Mouse (Mus musculus) cortical plate, adult 2 months (tissue): ENCODE measurements at regions not wholly inside any gene's neighbourhood (a gene's known extent, or its start where the extent isn't known, plus 50 kb on each side); places are given as distances from the start of the nearest gene placed in this dataset.

Experiments
- H3K27ac ChIP-seq: fragments of 200-500 bp; 2 replicates; pipeline ENCODE4 v1.5.1; 2012; ENCODE audit warnings: low read length, control low read depth, inconsistent platforms; ENCODE audit not compliant: insufficient read depth
- H3K4me1 ChIP-seq: fragments of 200-500 bp; 2 replicates; pipeline ENCODE4 v1.6.1; 2011; ENCODE audit warnings: low read length; ENCODE audit not compliant: control insufficient read depth, insufficient read depth
- H3K4me3 ChIP-seq: fragments of 200-500 bp; 2 replicates; pipeline ENCODE4 v1.5.1; 2011; ENCODE audit warnings: mild to moderate bottlenecking, low read length, control low read depth; ENCODE audit not compliant: insufficient read depth
- CTCF ChIP-seq: fragments of 200-500 bp; IDR thresholded peaks from 2 replicates; pipeline ENCODE4 v1.5.1; 2011; ENCODE audit warnings: mild to moderate bottlenecking, control low read depth, low read length; ENCODE audit not compliant: insufficient read depth; ENCODE audit errors: extremely low read depth
- POLR2A ChIP-seq: fragments of 200-500 bp; IDR thresholded peaks from 2 replicates; pipeline ENCODE4 v1.6.1; 2011; ENCODE audit warnings: mild to moderate bottlenecking, low read length, control low read depth; ENCODE audit not compliant: insufficient read depth; ENCODE audit errors: extremely low read depth

- Histone ChIP-seq H3K4me1 (no peaks in the 10 kb centered on the region; the same call in 1 of the 2 replicates), H3K4me3 (no peak overlapping the region), H3K27ac (no peak overlapping the region)
- TF ChIP-seq POLR2A: no peak
- no peak for TF ChIP-seq CTCF
Measured at GRCm38 (mm10) chr14:61774171-61774570, 166.9 kb downstream of the Kcnrg start.

- no peak overlapping the region for H3K27ac ChIP-seq
- no peak for TF ChIP-seq POLR2A
- no peak for TF ChIP-seq CTCF
- no peaks in the 10 kb centered on the region; the same call in 1 of the 2 replicates for H3K4me1 ChIP-seq
- no peak overlapping the region for H3K4me3 ChIP-seq
Measured at GRCm38 (mm10) chr14:61778618-61779017, 171.4 kb downstream of the Kcnrg start.

DNA sequence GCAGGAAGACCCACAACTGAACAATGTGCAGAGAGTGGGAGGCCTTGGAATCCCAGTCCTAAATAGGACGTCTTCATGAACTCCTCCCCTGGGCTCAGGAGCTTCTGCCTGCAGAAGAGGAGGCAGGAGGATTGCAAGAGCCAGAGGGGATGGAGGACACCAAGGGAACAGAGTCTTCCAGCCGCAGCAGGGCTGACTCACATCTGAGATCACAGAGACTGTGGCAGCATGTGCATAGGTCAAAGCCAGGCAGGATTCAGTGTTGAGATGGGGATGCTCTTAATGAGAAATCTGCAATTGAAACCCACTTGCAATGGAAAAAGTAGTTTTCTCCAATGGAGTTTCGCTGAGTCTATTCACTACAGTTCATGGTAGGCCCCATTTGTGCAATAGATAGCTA, 175.9 kb downstream of the Kcnrg start:
- no peak overlapping the region for H3K27ac ChIP-seq
- no peaks in the 10 kb centered on the region for H3K4me1 ChIP-seq
- no peak overlapping the region for H3K4me3 ChIP-seq
- TF ChIP-seq POLR2A: no peak
- TF ChIP-seq CTCF: no peak

GRCm38 (mm10) chr14:61784609-61785008, 177.4 kb downstream of the Kcnrg start:
- no peaks in the 10 kb centered on the region for H3K4me1 ChIP-seq
- no peak overlapping the region for H3K27ac ChIP-seq
- no peak overlapping the region for H3K4me3 ChIP-seq
- TF ChIP-seq CTCF (no peak), POLR2A (no peak)

DNA sequence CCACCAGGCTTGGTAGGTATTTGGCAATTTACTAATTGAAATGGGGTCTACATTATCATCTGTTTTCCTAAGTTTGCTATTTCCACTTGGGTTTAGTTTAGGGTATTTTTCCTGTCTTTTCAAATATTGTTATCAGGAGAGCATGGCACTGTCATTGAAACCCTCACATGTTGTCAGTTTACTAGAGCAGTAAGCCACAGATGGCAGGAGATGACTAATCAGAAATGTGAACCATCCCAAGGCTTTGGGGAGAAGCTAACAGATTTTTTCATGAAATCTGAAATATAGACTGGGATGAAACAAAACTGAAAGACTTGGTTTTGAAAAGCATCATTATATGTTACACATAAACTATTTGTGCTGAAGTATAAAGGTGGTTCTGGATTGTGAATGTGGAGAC, 178.8 kb downstream of the Kcnrg start:
- H3K27ac ChIP-seq: no peak overlapping the region
- no peak overlapping the region for H3K4me3 ChIP-seq
- TF ChIP-seq POLR2A (no peak), CTCF (no peak)
- H3K4me1 ChIP-seq: no peaks in the 10 kb centered on the region

DNA sequence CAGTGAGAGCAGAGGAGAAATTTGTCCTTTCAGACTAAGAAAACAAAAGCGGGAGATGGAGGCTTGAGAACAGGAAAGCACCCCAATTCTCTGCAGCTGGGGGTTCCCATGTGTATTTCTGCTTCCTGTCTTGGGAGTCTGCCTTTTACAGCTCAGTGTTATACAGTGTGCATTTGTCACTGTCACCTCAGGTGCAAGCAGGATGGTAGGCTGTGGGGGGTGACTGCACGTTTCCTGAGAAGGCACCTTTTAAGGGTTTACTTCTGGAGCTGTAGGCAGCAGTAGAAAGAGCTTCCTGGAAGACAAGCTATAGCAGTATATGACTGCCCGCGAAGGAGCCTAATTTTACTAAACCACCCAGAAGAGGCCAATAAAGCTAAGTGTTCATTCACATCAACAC, 180.5 kb downstream of the Kcnrg start:
- Histone ChIP-seq H3K27ac (no peak overlapping the region), H3K4me1 (no peaks in the 10 kb centered on the region), H3K4me3 (no peak overlapping the region)
- TF ChIP-seq CTCF (no peak), POLR2A (no peak)

DNA sequence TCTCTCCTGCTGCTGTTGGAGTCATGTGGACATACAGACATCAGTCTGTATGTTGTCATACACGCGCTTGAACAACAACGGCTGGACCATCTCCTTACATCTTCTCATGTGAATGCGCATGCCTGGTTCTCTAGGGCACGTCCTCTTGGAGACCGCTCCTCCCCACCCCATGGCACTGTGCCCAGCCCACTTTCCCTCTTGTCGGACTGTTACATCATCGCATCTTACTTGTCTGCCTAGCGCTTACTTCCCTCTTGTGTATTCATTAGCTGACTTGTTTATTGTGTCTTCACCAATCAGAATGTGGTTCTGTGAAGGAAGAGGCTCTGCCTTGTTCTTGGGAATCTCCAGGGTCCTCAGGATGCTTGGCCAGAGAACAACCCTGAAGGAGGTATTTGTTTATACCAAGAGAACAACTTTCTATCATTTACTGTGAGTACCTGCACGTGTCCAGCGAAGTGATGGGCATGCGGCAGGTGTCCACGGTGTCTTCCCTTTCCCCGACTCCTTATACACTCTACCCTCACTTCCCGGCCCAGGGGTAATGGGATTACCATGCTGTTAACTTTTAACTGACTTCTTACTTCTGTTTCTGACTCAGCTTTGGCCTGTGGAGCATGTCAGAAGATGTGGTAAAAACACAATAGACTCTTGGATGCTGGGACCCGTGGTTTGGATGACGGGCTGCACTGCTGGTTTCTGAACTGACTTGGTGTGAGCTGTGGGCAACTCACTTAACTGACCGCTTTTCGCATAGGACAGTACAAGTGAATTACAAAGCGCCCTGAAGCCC, 181.9 kb downstream of the Kcnrg start:
- Histone ChIP-seq H3K4me3 (no peak overlapping the region), H3K4me1 (no peaks in the 10 kb centered on the region), H3K27ac (no peak overlapping the region)
- no peak for TF ChIP-seq POLR2A

- no peaks in the 10 kb centered on the region for H3K4me1 ChIP-seq
- H3K4me3 ChIP-seq: no peak overlapping the region
- no peak overlapping the region for H3K27ac ChIP-seq
- TF ChIP-seq CTCF (no peak), POLR2A (no peak)
Measured at GRCm38 (mm10) chr14:61795976-61796645, 188.9 kb downstream of the Kcnrg start.

GRCm38 (mm10) chr14:61796671-61797070, 189.4 kb downstream of the Kcnrg start:
- Histone ChIP-seq H3K4me3 (no peak overlapping the region), H3K27ac (no peak overlapping the region), H3K4me1 (no peaks in the 10 kb centered on the region)
- TF ChIP-seq POLR2A (no peak), CTCF (no peak)

DNA sequence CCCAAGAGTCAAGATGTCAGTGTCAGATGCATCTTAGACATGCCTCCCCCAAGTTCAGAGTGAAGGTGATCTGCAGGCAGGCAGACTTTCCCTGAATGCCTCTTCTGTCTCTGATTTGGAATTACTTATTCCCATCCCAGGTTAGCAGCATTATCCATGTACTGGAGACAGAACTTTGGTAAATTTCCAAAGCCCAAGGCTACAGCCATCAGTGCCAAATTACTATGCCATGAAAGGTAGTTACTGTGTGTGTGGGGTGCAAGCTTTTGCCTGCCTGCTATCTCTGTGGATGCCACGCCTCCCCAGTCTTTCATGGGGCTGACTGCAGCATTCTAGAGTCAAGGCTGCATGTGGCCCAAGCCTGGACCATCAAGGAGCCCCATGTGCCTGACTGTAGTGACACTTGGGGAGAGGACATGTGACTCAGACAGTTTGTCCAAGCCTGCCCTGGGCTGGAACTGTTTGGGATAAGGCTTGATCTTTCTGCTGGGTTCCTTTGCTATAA, 196.2 kb downstream of the Kcnrg start:
- Histone ChIP-seq H3K4me3 (no peak overlapping the region), H3K27ac (no peak overlapping the region), H3K4me1 (no peaks in the 10 kb centered on the region; the same call in 1 of the 2 replicates)
- no peak for TF ChIP-seq CTCF
- TF ChIP-seq POLR2A: no peak
